Mouse (Mus musculus): ENCODE data around the gene Ankrd12. TPM values are rescaled to one million over a fixed set of nuclear protein-coding genes. Genes with fewer than 3 reads are reported as not detected.

Gene Ankrd12
- total and polyA plus RNA-seq, 2 experiments from 2014 or later: 63.4 to 229 TPM

DNA sequence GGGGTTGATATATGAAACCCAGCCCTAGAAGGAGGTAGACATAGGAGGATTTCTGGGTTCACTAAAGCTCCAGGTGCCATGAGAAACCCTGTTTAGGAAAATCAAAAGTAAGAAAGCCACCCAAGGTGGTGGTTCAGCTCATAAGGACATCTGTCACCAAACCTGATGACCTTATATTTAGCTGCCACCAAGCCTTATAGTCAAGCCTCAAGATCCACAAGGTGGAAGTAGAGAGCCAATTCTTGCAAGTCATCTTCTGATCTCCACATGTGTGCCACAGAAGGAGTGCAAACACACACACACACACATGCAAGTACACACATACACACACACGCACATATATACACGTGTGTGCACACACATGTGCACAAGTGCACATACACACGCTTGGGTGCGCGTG is 124.8 kb downstream of the Ankrd12 start:
- Histone ChIP-seq H3K9ac (replicated peaks; ENCODE audit: low read length, poor library complexity, severe bottlenecking) (no peak overlapping the region), H3K9me3 (ENCODE audit: low read length) (no peaks in the 10 kb centered on the region), H3K4me3 (ENCODE audit: low read depth, low read length) (no peak overlapping the region), H3K4me2 (ENCODE audit: low read depth, low read length, poor library complexity, severe bottlenecking) (no peak overlapping the region), H3K4me1 (ENCODE audit: insufficient read depth, low read length) (no peaks in the 10 kb centered on the region), H3K36me3 (ENCODE audit: insufficient read depth, low read length) (peaks cover 3% of the 10 kb centered on the region; the same call in 1 of the 2 replicates), H3K27me3 (ENCODE audit: insufficient read depth, low read length) (no peaks in the 10 kb centered on the region), H3K27ac (ENCODE audit: low read depth, low read length) (no peak overlapping the region)
- 87% methylated on average over 5 of the region's 5 CpGs for WGBS
- ATAC-seq (ENCODE audit: low FRiP score) (no peak; the same call in 1 of the 2 replicates), DNase-seq (ENCODE audit: low spot score) (peak; percentile 50)
- TF ChIP-seq CTCF (IDR thresholded peaks at IDR 0.05): peak; percentile 69

DNA sequence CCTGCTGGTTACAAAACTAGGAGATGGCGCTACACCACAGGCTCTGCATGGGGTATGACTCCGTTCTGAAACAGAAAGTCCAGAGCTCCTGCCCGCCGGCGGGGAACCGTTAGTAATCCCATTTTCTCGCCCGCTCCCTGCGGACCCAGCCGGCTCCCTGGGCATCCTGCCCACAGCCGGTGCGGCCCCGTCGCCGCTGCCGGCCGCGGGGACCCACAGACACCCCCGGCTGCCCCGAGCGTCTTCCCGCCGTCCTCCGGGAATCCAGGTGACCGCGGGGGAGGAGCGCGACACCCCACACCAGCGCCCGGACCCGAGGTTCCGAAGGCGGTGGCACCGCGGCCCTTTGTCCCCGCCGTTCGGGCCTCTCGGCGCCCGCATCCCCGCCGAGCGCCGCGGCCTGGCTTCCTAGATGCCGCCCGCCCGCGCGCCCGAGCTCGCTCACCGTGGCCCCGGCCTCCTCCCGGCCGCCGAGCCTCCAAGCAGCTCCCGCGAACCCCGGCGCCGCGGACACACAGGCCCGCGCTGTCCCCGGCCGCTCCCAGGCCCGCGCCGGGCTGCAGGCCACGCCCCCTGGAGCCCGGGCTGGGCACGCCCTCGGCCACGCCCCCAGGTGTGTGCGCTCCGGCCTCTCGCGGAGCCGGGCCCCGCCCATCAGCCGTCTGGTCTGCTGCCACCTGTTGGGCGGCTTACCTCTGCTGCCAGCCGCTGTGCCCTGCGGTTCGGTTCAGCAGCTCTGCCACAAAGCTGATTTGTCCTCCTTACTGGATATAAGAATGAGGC is 126.1 kb downstream of the Ankrd12 start, which contains the start of gene Twsg1:
Gene Twsg1 (minus strand): TSS at position 605 of the 783 bp plus-strand sequence.
- H3K27me3 ChIP-seq (ENCODE audit: insufficient read depth, low read length): no peaks in the 10 kb centered on the region
- H3K4me3 ChIP-seq (ENCODE audit: low read depth, low read length): peak within 1 kb of the TSS; percentile 84
- peak within 1 kb of the TSS; percentile 86 for H3K9ac ChIP-seq (replicated peaks; ENCODE audit: low read length, poor library complexity, severe bottlenecking)
- peaks cover 5% of the 10 kb centered on the region; the same call in 1 of the 2 replicates for H3K36me3 ChIP-seq (ENCODE audit: insufficient read depth, low read length)
- WGBS: under 1% methylated on average over 73 of the region's 87 CpGs
- peak; percentile 93 for DNase-seq (ENCODE audit: low spot score)
- no peaks in the 10 kb centered on the region for H3K9me3 ChIP-seq (ENCODE audit: low read length)
- H3K27ac ChIP-seq (ENCODE audit: low read depth, low read length): peak within 1 kb of the TSS; percentile 76
- H3K4me1 ChIP-seq (ENCODE audit: insufficient read depth, low read length): no peaks in the 10 kb centered on the region
- H3K4me2 ChIP-seq (ENCODE audit: low read depth, low read length, poor library complexity, severe bottlenecking): peak within 1 kb of the TSS; percentile 74
- peak; percentile 93 for ATAC-seq (ENCODE audit: low FRiP score)
- peak; percentile 77 for TF ChIP-seq CTCF (IDR thresholded peaks at IDR 0.05)

DNA sequence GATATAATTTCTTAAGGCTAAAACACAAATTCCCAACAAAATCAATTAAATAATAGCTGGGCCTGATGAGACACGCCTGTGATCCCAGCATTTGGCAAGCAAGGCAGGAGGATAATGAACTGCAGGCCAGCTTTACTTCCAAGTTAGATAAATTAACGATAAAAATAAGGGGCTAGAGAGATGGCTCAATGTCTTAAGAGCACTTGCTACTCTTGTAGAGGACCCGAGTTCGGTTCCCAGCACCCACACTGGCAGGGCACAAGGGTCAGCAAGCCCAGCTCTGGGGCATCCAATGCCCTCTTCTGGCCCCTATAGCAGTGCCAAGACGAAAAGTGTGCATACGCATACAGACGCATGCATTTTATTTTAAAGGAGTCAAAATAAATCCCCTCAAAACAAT is 126.7 kb downstream of the Ankrd12 start:
- TF ChIP-seq CTCF (IDR thresholded peaks at IDR 0.05): no peak
- Histone ChIP-seq H3K27ac (ENCODE audit: low read depth, low read length) (peak overlapping the region; percentile 76), H3K4me3 (ENCODE audit: low read depth, low read length) (peak overlapping the region; percentile 84), H3K4me1 (ENCODE audit: insufficient read depth, low read length) (no peaks in the 10 kb centered on the region), H3K36me3 (ENCODE audit: insufficient read depth, low read length) (peaks cover 5% of the 10 kb centered on the region; the same call in 1 of the 2 replicates), H3K9me3 (ENCODE audit: low read length) (no peaks in the 10 kb centered on the region), H3K4me2 (ENCODE audit: low read depth, low read length, poor library complexity, severe bottlenecking) (peak overlapping the region; percentile 74), H3K9ac (replicated peaks; ENCODE audit: low read length, poor library complexity, severe bottlenecking) (peak overlapping the region; percentile 86), H3K27me3 (ENCODE audit: insufficient read depth, low read length) (no peaks in the 10 kb centered on the region)
- ATAC-seq (ENCODE audit: low FRiP score) (0 out of 2 replicates have a peak, but pooled peaks have one; percentile 6), DNase-seq (ENCODE audit: low spot score) (no peak)
- 31% methylated on average over 7 of the region's 7 CpGs for WGBS

- 96% methylated on average over 8 of the region's 8 CpGs for WGBS
Observed at GRCm38 (mm10) chr17:65947307-65947706, 129.6 kb downstream of the Ankrd12 start.

GRCm38 (mm10) chr17:65945420-65945819 is 131.5 kb downstream of the Ankrd12 start:
- H3K4me3 ChIP-seq (ENCODE audit: low read depth, low read length): no peak overlapping the region
- no peak overlapping the region for H3K27ac ChIP-seq (ENCODE audit: low read depth, low read length)
- no peaks in the 10 kb centered on the region for H3K9me3 ChIP-seq (ENCODE audit: low read length)
- H3K9ac ChIP-seq (replicated peaks; ENCODE audit: low read length, poor library complexity, severe bottlenecking): no peak overlapping the region
- peaks cover 5% of the 10 kb centered on the region; the same call in 1 of the 2 replicates for H3K36me3 ChIP-seq (ENCODE audit: insufficient read depth, low read length)
- no peaks in the 10 kb centered on the region for H3K27me3 ChIP-seq (ENCODE audit: insufficient read depth, low read length)
- no peaks in the 10 kb centered on the region for H3K4me1 ChIP-seq (ENCODE audit: insufficient read depth, low read length)
- 97% methylated on average over 2 of the region's 2 CpGs for WGBS
- DNase-seq (ENCODE audit: low spot score) (no peak), ATAC-seq (ENCODE audit: low FRiP score) (no peak)
- no peak overlapping the region for H3K4me2 ChIP-seq (ENCODE audit: low read depth, low read length, poor library complexity, severe bottlenecking)
- no peak for TF ChIP-seq CTCF (IDR thresholded peaks at IDR 0.05)

More at GRCm38 (mm10) chr17:65947307-65947706, 129.6 kb downstream of the Ankrd12 start:
- DNase-seq (ENCODE audit: low spot score) (no peak), ATAC-seq (ENCODE audit: low FRiP score) (no peak)
- H3K27ac ChIP-seq (ENCODE audit: low read depth, low read length): no peak overlapping the region
- no peak overlapping the region for H3K4me2 ChIP-seq (ENCODE audit: low read depth, low read length, poor library complexity, severe bottlenecking)
- no peaks in the 10 kb centered on the region for H3K4me1 ChIP-seq (ENCODE audit: insufficient read depth, low read length)
- peaks cover 5% of the 10 kb centered on the region; the same call in 1 of the 2 replicates for H3K36me3 ChIP-seq (ENCODE audit: insufficient read depth, low read length)
- no peaks in the 10 kb centered on the region for H3K9me3 ChIP-seq (ENCODE audit: low read length)
- TF ChIP-seq CTCF (IDR thresholded peaks at IDR 0.05): no peak
- no peak overlapping the region for H3K4me3 ChIP-seq (ENCODE audit: low read depth, low read length)
- H3K27me3 ChIP-seq (ENCODE audit: insufficient read depth, low read length): no peaks in the 10 kb centered on the region
- H3K9ac ChIP-seq (replicated peaks; ENCODE audit: low read length, poor library complexity, severe bottlenecking): no peak overlapping the region

GRCm38 (mm10) chr17:65942394-65942793 is 134.5 kb downstream of the Ankrd12 start:
- WGBS: 79% methylated on average over 4 of the region's 4 CpGs
- no peak for DNase-seq (ENCODE audit: low spot score)
- Histone ChIP-seq H3K4me1 (ENCODE audit: insufficient read depth, low read length) (no peaks in the 10 kb centered on the region), H3K36me3 (ENCODE audit: insufficient read depth, low read length) (0 out of 2 replicates have a peak, but pooled peaks cover 8% of the 10 kb centered on the region), H3K4me2 (ENCODE audit: low read depth, low read length, poor library complexity, severe bottlenecking) (no peak overlapping the region), H3K4me3 (ENCODE audit: low read depth, low read length) (no peak overlapping the region), H3K27me3 (ENCODE audit: insufficient read depth, low read length) (no peaks in the 10 kb centered on the region), H3K9me3 (ENCODE audit: low read length) (no peaks in the 10 kb centered on the region), H3K27ac (ENCODE audit: low read depth, low read length) (no peak overlapping the region; the same call in 1 of the 2 replicates), H3K9ac (replicated peaks; ENCODE audit: low read length, poor library complexity, severe bottlenecking) (no peak overlapping the region)
- ATAC-seq (ENCODE audit: low FRiP score): no peak
- no peak for TF ChIP-seq CTCF (IDR thresholded peaks at IDR 0.05)

All from midbrain, postnatal 0 days (tissue).